Mouse (Mus musculus) CH12F3 (cell line): ENCODE measurements around the gene Rragc.

ENCODE experiments used
- in situ Hi-C: fragments of 300-500 bp; cut with MboI; formaldehyde crosslinking; loops from 2 replicates; pipeline ENCODE4 v1.14.3; 2020; ENCODE audit warnings: low sequenced_read_pairs

The Rragc gene

DNA sequence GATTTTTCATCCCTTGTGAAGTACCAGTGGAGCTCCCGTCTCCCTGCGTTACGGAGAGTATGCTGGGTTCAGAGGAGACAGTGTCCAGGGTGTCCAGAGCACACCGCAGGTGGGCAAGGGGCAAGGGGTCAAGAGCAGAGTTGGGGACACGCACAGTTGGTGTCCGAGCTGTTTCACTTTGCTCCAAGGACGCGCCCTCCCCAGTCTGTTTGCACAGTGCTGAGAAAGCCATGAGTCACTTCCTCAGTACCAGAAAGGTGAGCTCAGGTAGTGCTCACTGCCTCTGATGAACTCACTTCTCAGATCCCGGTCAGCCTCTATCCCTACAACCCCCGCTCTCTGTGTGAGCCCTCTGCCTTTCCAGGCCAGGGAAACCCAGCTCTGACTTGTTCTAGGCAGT, 32.4 kb downstream of the Rragc start:
- in situ Hi-C loops, result loop anchor here (10.0 kb wide), 1 partner anchor 725 kb away; no protein-coding TSS in a partner anchor

DNA sequence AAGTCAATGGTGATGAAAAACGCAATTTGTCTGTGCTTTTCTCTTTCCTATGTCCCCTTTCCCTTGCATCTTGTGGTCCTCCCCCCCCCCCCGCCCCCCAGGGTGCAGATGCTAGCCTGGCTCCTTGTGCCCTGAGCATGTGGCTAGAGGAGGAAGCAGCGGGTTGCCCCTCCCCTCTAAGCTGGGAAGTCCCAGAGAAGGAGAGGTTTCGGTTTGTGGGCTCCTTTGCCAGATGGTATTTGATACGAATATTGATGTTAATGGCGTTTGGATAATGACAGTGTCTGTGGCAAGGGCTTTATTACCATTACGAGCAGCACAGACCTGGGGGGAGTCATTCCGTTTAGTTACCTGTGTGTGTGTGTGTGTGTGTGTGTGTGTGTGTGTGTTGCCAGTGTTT, 34.8 kb downstream of the Rragc start:
- in situ Hi-C loops, result loop anchor here (10.0 kb wide), 1 partner anchor 723 kb away; no protein-coding TSS in a partner anchor

DNA sequence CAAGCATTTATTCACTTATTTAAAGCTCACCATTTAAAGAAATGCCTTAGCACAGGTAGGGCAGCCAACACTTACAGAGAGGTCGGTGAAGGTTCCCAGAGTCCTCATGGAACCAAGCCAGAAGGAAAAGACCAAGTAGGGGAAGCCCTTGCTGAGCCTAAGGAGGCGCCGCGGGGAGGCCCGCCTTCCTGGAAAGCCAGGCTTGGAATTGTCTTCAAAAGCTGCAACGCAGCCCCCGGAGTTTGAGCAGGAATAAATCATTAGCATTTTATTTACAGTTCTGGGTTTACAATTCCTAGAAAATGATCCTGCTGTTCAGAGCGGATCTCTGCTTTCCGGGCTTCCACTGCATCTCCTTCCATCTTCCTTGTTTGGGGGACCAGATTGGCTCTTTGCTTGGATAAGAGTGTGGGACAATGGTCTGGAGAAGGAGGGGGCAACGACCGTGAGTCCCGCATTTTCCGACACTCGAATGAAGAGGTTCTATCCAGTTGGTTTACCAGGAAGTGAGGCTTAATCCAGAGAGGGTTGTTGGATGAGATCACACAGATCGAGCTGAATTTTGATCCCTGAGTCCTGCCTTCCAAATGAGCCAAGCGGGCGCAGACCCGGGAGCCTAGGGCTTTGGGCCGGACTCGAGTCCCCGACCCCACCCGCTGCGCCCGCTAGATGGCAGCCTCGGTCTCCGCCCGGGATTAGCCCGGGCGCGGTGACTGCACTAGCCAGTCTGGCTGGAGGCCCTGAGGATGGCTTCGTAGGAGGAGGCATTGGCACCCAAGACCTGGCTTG, 39.7 kb downstream of the Rragc start:
- in situ Hi-C loops, result loop anchor here (10.0 kb wide), 1 partner anchor 718 kb away; no protein-coding TSS in a partner anchor

DNA sequence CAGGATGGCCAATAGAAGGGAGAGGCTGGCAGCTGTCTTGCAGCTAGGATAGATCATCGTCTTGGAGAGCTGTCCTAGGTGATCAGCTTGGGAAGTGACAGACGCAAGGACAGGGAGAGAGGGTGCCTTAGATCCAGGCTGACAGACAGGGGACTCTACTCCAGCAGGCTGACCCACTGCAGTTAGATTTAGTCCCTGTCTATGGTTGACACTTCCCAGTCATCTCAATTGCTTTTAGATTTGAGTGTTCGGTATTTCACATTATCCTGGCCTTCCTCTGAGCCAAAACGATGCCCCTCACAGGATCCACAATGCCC, 40.2 kb downstream of the Rragc start:
- in situ Hi-C loops, result loop anchor here (10.0 kb wide), 1 partner anchor 717 kb away; no protein-coding TSS in a partner anchor

DNA sequence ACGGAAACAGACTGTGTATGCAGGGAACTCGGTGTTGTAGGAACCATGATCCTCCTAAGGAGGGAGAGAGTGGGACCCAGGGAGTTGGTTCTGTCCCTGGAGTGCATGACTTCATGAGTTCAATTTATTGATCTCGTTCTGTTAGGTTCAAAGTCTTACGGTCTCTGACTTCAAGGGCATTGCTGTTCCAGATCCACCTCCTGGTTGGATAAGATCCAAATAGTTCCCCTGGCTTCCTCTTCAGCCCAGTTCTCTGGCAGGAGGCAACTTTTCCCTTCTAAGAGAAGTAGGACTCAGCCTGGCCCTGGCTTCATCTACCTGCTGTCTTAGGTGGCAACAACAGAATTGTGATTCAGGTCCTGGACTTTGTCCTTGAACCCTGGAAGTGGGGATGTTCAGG, 40.6 kb downstream of the Rragc start:
- in situ Hi-C loops, result loop anchor here (10.0 kb wide), 1 partner anchor 717 kb away; no protein-coding TSS in a partner anchor

DNA sequence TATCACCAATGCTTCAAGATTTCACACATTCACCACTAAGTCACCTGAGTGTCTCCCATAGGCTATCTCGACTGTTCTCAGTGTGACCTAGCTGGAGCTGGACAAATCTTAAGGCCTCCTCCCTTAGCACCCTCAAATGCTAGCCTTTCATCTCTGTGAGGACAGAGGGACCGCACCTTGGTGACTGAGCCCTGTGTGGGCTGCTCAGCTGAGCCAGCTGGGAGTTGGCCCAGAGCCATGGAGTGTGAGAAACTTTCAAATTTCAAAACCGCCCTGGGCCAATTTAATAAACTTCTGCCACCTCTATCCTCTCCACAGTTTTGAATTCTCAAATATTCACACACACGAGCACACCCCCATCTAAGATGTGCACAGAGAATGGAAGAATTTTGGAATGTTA, 43.7 kb downstream of the Rragc start:
- in situ Hi-C loops, result no loop called here

DNA sequence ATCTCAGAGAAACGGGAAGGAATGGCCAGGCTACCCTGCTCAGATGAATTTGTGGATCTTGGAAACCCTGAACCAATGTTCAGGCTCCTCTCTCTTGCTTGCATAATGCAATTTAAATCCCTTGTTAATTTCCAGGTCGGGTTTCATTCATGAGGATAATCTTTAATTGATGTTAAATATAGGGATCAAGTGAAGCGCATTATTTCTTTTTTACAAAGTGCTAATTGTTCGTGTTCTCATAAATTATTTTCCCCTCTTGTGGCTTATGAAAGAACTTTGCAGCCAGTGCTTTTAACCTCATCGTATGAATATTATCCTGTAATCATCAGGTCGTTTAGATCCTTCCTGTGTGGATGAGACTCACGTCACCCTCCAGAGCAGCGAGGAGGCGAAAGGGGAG, 45.5 kb downstream of the Rragc start:
- in situ Hi-C loops, result no loop called here

DNA sequence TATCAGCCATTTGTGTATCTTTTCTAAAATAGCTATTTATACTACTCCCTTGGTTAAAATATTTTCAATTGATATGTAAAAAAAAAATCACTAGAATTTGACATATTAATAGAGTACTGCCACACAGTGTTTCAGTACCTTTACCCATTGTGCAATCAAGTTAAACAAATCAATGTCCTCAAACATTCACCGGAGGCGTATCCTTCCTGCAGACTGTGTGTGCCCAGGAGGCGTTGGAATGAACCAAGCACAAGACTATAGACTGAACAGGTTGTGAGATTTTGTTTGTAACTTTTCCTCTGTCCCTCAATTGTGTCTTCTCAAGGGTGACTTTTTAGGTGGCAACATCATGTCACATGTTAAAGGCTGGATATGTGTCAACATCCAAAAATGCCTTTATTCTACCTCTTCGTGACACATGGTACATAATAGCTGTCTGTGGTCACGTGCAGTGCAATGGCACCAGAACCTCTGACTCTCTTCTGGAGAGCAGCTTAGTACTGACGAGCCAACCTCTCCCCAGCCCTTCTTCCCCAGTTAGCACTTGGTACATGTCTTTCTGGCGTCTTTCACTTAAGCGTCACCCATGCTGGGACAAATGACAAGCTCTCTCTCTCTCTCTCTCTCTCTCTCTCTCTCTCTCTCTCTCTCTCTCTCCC, 51.5 kb downstream of the Rragc start:
- in situ Hi-C loops, result no loop called here

DNA sequence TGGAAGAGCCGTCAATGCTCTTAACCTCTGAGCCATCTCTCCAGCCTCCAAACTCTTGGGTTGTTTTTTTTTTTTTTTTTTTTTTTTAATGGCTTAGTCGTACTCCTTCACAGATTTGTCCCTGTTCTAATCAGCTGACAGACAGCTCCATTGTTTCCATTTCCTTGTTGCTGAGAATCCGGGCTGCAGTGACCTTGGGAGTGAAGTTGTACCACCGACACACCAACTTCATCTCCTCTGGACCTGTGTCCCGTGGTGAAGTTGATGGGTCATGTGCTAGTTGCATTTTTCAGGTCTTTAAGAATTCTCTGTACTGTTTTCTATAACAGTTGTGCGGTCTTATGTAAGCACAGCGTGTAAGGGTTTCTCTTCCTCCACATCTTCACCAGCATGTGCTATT, 52.2 kb downstream of the Rragc start:
- in situ Hi-C loops, result no loop called here

DNA sequence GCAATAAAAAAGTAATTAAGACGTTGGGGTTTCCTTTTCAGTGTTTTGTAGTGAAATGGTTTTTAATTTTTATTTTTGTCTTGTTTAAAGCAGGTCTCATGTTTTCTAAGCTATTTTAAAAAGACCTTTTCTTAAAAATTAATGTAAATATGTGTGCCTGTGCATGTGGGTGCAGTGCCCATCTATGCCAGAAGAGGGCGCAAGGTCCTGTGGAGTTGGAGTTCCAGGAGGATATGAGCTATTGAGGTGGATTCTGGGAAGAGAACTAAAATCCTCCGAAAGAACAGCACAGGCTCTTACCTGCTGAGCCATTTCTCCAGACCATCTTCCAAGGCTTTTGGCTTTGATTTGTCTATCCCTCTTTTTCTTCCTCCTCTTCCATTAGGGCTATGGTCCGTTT, 53.8 kb downstream of the Rragc start:
- in situ Hi-C loops, result no loop called here

DNA sequence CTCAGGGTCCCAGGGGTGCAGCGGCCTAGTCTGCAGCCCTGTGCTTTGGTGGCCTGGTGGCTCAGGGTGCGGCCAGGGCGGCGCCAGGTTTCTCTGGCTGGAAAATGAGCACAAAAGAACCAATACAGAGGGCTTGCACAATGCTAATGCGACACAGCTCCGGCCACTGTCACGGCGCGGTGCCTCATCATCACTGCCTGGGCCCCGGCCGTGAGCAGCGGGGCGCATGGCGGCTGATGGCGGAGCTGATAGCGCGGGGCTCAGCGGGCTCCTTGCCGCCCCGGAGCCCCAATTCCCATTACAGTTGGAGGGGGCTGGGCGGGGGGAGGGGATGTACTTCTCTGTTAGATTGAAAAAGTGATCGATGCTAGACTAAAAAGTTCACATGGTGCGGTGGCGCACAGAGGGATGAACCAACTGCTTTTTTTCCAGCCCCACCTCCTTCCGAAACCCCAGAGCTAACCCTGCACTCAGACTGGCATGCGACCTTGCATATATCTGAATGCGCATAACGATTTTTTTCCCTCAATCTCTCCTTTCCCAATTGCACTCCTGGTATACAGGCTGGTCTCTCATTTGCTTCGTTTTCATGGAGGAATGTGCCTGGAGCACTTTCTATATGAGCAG, 55.3 kb downstream of the Rragc start:
- in situ Hi-C loops, result no loop called here

DNA sequence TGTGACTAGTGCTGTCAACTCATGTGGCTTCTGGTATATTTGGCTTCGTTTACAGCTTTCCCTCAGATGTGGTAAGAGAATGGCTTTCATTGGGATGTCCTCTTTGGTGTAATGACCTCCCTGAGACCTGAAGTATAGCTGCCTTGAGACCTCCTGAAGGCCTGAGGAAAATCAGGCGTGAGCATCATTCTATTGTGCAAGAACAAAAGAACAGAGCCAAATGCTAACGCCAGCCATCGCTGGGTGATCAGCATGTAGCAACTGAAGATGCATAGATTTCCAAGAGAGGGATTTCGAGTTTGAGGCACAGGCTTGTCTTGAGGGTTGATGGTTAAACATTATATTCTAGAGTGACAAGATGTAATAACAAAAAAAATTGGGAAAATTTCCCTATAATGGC, 64.9 kb downstream of the Rragc start:
- in situ Hi-C loops, result no loop called here
